Mouse (Mus musculus) gastrocnemius, postnatal 36 days (tissue): ENCODE measurements around the gene Opalin. TPM values are rescaled to one million over a fixed set of nuclear protein-coding genes. Genes with fewer than 3 reads are reported as not detected.

Experiments
- DNase-seq, 2 experiments: peaks; one replicate each; pipeline ENCODE4 v3.0.0; 2022
- intact Hi-C: fragments of 180-260 bp; cut with DNase I; formaldehyde crosslinking; loops from one replicate; pipeline ENCODE4 v1.15.1; 2025
- total RNA-seq, 2 experiments: library from RNA; stranded (reverse); gene quantifications; 2 replicates each; pipeline ENCODE4 v1.2.3; 2021

Opalin gene
- total RNA-seq, 2 experiments from 2014 or later: not detected

DNA sequence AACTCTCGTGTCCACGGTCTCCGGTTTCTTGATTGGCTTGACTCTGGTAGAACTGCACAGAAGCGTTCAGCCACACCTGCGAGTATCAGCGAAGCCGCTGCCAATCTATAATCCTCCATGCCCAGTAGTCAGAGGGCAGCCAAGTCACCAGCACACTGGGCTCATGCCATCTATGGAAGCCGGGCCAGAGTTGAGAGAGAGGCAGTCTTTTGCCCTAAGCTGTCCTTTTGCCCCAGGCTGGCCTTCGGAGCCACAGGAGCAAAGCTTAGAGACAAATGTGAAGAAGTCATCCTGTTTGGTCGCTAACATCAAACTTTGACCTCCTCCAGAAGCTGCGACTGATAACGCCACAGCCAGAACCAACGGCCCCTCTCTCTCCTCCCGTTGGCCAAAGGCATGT, 6.7 kb upstream of the Opalin start:
- intact Hi-C loops: no loop called here
- no peak for DNase-seq

DNA sequence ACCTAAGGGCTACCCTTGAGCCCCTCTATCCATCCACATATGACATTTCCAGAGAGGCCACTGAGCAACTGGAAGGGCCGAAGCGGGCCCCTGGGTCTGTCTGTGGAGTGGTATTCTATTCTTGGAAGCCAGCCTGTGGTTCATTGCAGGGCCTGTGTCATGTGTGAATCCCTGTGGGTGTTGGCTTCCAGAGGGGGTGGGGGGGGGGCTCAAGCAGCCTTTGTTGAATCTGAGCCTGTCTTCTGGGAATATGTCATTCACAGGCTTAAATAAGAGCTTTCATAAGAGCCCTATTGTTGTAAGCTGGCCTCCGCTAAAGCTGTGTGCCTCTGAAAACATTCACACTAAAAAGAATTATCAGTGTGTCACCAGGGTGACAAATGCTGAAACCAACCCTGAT, 4.7 kb upstream of the Opalin start:
- intact Hi-C loops: no loop called here
- DNase-seq: no peak

DNA sequence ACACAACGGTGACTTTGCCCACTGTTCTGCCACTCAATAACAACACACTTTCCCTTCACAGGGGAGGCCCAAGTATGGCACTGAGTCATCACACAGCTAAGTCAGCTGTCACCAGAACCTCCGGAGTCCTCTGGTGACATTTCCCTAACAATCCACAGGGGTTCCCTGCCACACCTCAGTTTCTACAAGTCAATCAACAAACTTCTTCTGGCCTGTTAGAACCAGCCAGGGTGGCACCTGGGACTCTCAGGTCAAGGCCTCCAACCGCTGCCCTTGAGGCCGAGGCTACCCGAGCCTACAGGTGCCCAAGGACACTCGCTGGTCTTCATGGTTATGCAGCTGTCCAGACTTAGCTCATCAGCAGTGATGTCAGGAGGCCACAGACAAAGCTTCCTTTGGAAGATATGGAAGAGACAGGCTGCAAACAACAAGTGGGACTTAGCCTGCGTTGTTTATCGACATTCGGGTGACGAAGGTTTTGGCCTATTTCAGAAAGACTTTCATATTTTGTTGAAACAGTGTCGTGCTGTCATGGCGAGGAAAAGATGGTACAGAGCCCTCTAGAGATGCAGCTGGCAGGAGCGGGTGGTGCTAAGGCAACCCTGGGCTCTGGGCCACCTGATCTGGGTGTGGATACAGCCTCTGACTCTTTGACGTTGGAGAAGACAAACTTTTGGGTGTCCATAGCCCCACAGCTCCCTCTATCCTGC, 3.0 kb downstream of the Opalin start:
- intact Hi-C loops: no loop called here
- DNase-seq: no peak

DNA sequence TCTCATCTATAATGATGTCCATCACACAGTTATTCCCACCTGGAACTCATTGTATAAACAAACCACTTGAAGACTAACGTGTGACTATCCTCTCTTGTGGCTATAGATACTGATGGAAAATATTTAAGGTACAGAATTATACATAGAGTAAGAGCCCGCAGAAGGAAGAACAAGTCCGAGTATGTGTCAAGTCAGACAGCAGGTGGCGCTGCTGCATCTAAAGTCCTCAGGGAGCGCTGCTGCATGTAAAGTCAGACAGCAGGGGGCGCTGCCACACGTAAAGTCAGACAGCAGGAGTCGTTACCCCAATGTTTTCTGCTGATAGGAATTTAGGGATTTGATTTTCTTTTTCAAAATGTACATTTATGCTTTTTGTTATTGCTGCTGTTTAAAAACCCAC, 5.4 kb downstream of the Opalin start:
- peak; percentile 72 to 78 for DNase-seq

DNA sequence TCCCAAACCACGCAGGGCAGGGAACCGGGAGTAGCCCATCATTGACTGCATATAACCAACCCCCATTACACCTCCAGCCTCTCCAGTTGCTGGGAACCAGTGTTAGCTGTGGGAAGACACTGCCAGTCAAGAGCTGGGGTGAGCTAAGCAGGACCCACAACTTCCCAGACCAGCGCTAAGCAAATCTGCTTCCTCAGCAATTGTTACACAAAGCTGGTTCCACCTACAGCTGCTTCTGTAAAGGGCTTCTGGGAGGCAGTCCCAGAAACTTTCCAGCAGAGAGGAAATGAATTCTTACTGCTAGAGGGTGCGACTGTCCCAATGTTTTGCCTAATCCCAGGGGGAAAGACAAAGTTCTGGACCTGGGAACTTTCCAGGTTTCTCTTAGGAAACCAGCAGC, 22.2 kb downstream of the Opalin start:
- no peak for DNase-seq
- intact Hi-C loops: no loop called here

More for the DNA sequence above, 5.4 kb downstream of the Opalin start:
- intact Hi-C loops: no loop called here

DNA sequence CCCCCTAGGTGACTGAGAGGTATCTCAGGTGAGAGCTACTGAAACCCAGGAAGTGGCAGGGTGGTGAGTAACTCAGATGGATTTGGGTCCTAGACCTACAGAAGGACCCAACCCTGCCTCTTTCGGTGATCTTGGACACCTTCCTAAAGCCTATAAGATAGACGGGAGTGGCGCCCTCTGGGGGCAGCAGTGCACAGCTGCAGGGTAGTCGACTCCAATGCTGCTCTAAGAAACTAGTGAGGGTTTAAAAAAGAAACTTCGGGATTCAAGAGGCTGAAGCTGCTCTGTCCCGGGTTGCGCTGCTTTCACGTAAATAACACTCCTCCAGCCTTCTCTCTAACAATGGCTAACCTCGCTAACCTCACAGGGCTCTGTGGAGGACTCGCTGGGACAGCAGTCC, 23.4 kb downstream of the Opalin start:
- intact Hi-C loops: no loop called here
- DNase-seq: no peak

DNA sequence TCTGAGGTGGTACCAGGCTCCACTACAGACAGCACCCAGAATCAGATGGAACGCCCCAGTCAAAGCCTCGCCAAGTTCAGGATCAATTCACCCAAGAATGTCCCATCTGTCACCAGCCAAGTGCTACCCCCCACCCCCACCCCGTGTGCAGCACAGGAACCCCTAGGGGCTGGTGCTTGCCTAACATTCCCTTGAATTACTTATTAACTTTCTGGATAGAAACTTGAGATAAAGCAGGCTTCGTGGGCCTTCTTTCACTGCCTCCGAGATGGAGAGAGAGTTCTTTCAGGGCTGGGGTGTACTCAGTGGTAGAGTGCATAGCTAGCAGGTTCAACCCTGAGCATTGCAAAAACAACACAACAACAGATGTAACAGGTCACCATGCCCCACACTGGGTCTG, 24.7 kb downstream of the Opalin start:
- intact Hi-C loops: no loop called here
- DNase-seq: no peak

DNA sequence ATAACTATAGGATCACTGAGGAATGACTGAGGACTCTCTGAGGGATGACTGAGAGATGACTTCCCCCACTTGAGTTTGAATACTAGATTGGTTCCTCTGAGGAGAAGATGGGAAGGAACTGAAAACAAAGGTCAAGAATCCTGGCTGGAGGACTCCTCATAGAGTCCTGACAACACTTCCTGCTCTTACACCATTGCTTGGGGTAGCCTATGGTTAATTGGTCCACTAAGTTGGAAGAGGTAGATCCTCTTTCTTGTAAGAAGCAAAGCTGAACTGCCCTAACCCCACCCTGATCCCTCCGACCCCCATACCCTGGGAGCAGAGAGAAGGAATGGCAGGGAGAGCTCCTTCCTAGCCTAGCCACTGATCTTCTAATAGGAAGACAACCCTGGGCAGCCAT, 25.2 kb downstream of the Opalin start:
- DNase-seq: no peak
- intact Hi-C loops: no loop called here

DNA sequence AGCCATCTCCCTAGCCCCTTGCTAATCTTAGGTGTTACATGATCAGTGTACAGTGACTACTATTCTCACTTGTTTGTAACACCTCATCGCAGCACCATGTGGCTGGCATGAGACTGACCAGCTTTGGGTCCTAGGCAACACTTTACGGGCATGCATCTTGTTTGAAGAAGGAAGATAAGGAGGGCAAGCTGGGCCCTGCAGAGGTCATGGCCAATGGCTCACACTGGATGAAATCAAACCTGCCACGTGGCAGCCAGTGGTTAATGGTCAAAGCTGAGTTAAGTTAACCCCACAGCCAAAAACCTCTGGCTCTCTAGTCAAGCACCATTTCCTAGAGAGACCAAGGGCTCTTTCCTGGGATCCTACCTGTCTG, 28.7 kb downstream of the Opalin start:
- intact Hi-C loops: no loop called here
- no peak for DNase-seq

DNA sequence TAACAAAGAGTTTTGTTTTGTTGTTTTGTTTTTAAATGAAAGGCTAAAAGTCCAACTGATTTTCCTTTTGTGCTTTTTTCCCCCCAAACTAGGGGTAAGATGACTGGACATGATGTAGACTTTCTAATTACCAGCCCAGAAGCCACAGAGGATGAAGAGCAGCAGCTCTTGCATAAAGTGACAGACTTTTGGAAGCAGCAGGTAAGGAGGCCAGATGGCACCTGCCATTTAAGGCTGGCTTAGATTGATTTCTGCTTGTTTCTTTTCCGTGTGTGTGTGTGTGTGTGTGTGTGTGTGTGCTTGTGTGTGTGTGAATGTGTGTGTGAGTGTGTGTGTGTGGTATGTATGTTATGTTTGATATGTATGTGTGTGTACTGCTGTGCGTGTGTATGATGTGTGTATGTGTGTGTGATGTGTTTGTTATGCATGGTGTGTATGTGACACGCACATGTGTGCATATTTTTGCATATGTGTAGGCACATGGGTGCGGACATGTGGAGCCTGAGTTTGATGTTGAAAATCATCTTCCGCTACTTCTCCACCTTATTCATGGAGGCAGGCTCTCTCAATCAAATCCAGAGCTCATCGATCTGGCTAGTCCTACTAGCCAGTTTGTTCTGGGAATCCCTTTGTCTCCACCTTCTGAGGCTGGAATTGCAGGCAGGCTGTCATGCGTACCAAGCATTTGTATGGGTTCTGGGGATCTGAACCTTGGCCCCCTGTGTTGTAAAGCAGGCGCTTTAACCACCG, 29.3 kb downstream of the Opalin start:
- intact Hi-C loops: no loop called here
- DNase-seq: no peak

DNA sequence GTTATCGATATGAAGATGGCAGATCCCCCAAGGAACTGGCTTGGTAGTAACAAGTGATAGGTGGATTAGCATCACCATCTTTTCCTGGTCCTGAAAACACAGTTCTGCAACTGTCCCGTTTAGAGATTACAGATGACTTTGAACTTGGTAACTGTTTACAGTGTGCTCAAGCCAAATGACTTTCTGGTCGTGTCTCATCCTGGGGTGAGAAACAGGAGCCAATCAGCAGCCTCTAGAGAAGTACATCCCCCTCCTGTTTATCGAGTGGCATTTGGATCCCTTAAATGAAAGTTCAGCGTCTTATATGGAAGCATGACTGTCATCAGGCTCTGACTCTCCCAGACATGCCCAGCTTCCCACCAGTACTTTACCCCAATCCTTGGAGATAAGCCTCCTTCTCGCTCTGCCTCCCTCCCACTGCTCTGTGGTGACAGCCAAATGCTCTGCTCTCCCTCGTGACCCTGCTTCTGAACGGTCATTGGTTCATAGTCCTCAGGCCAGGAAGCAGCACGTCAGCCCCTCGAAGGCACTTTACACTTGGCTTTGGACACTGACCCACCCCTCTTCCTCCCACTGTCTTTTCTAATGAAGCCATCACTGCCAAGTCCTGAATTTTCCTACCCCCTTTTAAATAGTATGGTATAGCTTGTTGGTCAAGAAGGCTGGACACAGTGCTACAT, 31.7 kb downstream of the Opalin start:
- DNase-seq: no peak
- intact Hi-C loops: no loop called here

DNA sequence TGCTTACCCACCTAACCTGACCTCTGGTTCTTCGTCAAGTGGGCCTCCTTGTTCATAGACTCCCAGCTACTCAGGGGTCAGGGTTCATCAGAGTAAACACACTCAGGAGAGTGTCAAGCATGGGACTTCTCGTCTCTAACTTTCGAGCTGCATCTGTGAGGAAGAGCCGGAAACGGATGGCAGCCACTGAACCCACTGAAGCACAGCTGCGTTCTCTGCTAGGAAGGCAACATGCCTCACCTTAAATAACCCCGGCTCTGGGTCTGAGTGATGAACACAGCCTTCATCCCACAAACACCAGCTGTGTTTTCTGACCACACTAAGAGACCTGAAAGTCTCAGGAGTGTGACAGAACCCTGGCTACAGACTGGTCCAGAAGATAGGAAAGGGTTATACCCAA, 37.8 kb downstream of the Opalin start:
- intact Hi-C loops: no loop called here
- DNase-seq: no peak

DNA sequence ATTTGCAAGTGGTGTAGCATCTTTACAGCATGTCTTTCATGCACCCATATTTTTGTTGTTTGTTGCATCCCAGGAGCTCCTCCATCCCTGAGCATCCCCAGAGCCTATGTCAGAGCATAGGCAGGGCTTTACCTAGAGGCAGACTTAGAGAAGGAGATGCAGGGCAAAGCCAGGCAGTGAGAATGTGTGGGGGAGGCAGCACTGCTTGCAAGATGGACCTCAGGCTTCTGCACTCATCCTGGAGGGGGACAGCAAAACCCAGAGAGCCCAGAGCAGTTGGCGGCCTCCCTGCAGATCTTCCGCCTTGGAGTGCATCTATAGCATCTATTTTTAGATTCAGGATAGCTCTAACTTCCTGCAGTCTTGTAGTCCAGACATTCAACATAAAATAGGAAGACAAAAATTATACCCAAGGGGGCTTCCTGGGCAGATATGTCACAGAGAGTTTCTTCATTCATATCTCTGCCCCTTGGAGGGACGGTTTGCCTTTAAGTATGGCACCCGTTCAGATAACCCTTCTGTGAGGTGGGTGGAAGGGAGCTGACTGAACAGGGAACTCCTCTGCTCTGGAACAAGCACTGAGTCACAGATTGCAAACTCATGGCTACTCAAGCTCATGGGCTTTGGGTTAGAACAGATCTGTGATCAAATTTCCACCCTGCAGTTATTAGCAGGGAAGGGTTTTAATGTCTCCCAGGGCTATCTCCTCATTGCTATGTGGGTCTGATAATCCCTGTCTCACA, 40.9 kb downstream of the Opalin start:
- DNase-seq: no peak
- intact Hi-C loops: no loop called here

DNA sequence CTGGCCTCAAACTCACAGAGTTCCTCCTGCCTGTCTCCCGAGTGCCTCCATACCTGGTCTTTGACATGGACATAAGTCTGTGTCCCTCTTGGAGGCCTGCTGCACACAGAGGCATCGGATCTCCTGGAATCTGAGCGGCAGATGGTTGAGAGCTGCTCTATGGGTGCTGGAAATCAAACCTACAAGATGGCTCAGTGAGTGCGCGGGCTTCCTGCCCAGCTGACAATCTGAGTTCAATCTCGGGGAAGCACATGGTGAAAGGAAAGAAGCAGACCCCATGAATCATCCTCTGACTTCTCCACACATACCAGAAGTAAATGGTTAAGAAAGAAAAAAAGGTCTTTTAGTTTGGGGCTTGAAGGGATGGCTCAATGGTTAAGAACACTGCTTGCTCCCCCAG, 45.0 kb downstream of the Opalin start:
- intact Hi-C loops: no loop called here
- no peak for DNase-seq

DNA sequence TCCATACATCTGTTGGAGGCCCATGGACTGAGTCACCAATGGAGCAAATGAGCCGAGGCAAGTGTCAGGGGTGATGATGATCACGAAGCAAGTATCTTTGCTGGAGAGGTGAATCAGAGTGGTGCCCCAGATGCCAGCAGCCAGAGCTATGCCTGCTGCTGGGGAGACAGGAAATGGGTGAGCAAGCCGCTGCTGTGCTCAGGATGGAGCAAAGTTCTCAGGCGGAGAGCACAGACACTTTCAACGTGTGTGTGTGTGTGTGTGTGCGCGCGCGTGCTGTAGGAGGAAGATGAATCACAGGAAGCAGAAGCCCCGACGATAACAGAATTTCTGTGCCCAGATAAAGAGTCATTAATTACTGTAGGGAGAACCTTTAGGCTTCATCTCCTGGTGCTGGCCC, 45.9 kb downstream of the Opalin start:
- no peak for DNase-seq
- intact Hi-C loops: no loop called here

DNA sequence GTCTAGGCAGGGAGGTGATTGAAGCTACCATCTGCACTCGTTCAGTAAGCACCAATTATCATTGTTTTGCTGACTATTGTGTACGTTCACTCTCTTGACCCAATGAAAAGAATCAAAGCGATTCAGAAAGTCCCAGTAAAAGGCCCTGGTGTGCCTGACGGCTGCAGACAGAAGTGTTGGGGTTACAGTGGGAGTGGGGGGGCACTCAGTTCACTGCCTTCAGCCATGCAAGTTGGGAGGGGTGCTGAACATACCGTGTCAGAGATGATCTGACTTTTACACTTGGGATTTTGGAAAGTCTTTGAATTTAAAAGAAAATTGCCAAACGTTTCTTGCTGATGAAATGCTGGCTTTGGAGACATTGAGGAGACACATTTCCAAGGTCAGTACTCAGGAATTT, 46.8 kb downstream of the Opalin start:
- intact Hi-C loops: no loop called here
- no peak for DNase-seq

DNA sequence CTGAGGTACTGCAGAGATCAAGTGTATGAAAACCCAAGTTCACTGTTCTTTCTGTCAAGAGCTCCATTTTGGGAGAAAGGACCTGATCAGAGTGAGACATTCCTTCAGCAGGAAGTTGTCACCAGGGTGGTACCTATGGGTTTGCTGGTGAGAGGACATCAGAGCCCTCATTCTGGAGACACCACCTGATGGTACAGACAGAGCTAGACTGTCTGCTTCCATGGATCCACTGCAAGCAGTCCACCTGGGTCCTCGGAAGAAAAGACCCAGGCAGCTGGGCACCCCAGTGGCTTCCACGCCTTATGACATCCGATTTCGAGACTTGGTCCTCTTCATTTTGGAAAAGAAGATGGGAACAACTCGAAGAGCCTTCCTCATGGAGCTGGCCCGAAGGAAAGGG, 47.7 kb downstream of the Opalin start, which contains the start of gene Dntt:
TSS of gene Dntt (plus strand) at position 57 of the 400 bp plus-strand sequence.
- DNase-seq: no peak
- intact Hi-C loops: no loop called here

DNA sequence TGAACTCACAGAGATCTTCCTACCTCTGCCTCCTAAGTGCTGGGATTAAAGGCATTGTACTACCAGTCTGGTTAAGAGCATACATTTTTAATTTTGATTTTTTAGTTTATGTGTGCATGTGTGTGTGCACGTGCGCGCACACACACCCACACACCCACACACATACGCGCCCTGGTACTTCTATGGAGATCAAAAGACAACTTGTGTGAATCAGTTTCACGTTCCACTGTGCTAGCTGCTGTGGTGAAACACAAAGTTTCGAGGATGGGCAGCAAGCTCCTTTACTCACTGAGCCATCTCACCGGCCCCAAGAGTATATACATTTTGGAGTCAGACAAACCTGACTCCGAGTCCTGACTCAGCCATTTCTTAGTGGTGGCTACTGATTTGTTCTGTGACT, 49.3 kb downstream of the Opalin start:
- intact Hi-C loops: no loop called here

DNA sequence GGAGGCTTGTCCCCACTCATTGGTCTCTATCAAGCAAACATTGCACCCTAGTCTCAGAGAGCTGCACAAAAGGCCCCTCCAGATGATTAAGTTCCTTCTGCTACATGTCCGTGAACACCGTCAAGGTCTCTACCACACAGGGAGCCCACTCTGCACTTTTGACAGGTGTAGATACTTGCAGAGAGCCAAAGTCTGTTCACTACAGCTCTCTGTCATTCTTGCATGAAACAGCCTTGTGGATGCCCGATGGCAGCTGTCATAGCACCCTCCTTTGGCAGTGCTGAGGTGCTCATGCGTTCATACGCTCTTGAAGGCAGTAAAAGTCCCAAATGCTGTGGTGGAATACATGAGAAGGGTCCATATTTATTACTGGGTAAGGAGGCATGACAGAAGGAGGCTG, 49.9 kb downstream of the Opalin start:
- DNase-seq: no peak
- intact Hi-C loops: no loop called here

More for the DNA sequence above, 49.3 kb downstream of the Opalin start:
- no peak for DNase-seq

DNA sequence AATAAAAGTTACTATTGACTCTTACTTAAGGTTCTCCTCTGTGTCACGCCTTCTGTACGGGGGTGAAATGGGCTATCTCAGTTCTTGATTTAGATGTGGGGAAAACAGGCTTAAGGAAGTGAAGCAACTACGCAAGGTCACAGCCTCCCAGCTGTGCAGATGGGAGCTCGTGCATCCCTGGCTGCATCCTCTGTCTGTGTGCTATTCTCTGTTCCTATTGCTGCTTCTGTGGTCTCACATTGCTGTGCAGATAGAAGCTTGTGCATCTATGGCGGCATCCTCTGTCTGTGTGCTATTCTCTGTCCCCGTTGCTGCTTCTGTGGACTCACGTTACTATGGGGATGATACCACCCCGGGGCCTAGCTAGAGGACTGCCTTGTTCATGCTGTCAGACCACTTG, 50.4 kb downstream of the Opalin start:
- DNase-seq: no peak
- intact Hi-C loops: no loop called here

DNA sequence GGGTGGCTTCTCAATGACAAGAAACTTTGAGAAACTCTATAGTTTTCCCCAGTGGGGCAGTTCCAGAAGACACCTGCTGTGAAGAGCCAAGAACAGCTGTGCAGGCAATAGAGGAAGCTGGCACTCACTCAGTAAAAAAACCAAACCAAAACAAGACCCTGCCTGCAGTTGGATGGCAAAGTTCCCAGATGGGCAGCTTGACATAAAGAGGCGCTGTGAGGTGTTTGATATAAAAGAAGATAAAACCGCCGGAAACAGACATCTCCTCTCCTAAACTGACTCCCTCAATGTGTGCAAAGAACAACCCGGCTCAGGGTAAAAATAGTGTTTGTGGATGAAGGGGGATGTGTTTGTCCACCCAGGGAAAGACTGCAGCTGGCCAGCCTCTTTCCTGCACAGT, 54.7 kb downstream of the Opalin start:
- DNase-seq: no peak
- intact Hi-C loops: no loop called here
